Mouse (Mus musculus): Measurements from ENCODE around the gene Gm3095. TPM values are rescaled to one million over a fixed set of nuclear protein-coding genes. Genes with fewer than 3 reads are reported as not detected.
"Not testable (repeated sequence)": the region's sequence is repeated elsewhere in the genome, so short reads cannot be mapped to it uniquely, and the experiment has no call there.

Gene Gm3095
- 1.5 and 1.6 TPM in 2 replicates for polyA plus RNA-seq (2015; fragmentation: Nextera tagmentation; extraction: Ambion mirVana)

DNA sequence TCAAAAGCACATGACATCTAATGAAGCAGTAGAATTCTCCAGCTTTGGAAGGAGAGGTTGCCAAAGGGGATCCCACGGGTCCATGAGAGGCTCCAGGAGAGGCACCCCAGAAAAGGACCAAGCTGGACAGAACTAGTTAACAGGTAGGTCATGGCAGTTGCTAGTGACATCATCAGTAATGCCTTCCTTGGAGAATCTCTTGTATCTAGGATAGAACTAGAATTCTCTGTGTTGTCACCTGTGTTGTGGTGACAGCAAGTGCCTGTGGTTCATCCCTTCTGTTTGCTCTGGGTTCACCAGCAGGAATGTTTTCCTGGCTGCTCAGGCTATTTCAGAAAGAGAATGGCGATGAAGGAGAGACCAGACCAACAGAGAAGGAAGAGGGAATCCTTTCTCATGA is at the start of gene Gm3095:
Gene Gm3095, plus strand, starts transcription at position 301 of the 400 bp plus-strand sequence.
- H3K4me3 ChIP-seq; H3K9ac ChIP-seq; H3K27me3 ChIP-seq; H3K4me2 ChIP-seq; H3K27ac ChIP-seq (replicated peaks); H3K9me3 ChIP-seq; H3K4me1 ChIP-seq (replicated peaks); H3K36me3 ChIP-seq; ATAC-seq (ENCODE audit: low read depth): not testable (repeated sequence)
- WGBS: no CpG with 5 or more reads among the region's 2 CpGs

DNA sequence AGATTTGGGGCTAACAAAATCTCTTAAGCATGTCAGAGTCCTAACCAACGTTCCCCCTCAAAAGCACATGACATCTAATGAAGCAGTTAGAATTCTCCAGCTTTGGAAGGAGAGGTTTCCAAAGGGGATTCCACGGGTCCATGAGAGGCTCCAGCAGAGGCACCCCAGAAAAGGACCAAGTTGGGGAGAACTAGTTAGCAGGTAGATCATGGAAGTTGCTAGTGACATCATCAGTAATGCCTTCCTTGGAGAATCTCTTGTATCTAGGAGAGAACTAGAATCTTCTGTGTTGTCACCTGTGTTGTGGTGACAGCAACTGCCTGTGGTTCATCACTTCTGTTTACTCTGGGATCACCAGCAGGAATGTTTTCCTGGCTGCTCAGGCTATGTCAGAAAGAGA is 31.9 kb upstream of the Gm3095 start, which contains the start of gene Gm3029:
Gene Gm3029, plus strand, starts transcription at position 301 of the 400 bp plus-strand sequence.
- not testable (repeated sequence) for H3K4me3 ChIP-seq; H3K27me3 ChIP-seq; H3K9ac ChIP-seq; H3K4me2 ChIP-seq; H3K36me3 ChIP-seq; H3K4me1 ChIP-seq (replicated peaks); H3K9me3 ChIP-seq; ATAC-seq (ENCODE audit: low read depth); H3K27ac ChIP-seq (replicated peaks)
- 78% methylated on average over 1 of the region's 2 CpGs for WGBS

DNA sequence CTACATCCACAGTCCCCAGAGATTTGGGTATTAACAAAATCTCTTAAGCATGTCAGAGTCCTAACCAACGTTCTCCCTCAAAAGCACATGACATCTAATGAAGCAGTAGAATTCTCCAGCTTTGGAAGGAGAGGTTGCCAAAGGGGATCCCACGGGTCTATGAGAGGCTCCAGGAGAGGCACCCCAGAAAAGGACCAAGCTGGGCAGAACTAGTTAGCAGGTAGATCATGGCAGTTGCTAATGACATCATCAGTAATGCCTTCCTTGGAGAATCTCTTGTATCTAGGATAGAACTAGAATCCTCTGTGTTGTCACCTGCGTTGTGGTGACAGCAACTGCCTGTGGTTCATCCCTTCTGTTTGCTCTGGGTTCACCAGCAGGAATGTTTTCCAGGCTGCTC is 34.7 kb downstream of the Gm3095 start, which contains the start of gene Gm3099:
Gene Gm3099, plus strand, starts transcription at position 301 of the 400 bp plus-strand sequence.
- H3K27ac ChIP-seq (replicated peaks); H3K9ac ChIP-seq; H3K4me2 ChIP-seq; ATAC-seq (ENCODE audit: low read depth); H3K36me3 ChIP-seq; H3K4me1 ChIP-seq (replicated peaks); H3K27me3 ChIP-seq; H3K9me3 ChIP-seq; H3K4me3 ChIP-seq: not testable (repeated sequence)
- 57% methylated on average over 1 of the region's 3 CpGs for WGBS

Other genes starting within 250 kb of the Gm3095 start
- 3.0 and 3.2 TPM in 2 replicates for gene Gm3002, start 153.5 kb upstream of the Gm3095 start, polyA plus RNA-seq (2015; fragmentation: Nextera tagmentation; extraction: Ambion mirVana)
- 0.31 TPM in 1 of 2 replicates, not detected in the other for gene Gm3033, start 117.3 kb upstream of the Gm3095 start, polyA plus RNA-seq (2015; fragmentation: Nextera tagmentation; extraction: Ambion mirVana)
- gene Gm2916, start 79.4 kb upstream of the Gm3095 start, polyA plus RNA-seq (2015; fragmentation: Nextera tagmentation; extraction: Ambion mirVana): not detected in 2 replicates
- not detected in 2 replicates for gene Gm3029, start 31.8 kb upstream of the Gm3095 start, polyA plus RNA-seq (2015; fragmentation: Nextera tagmentation; extraction: Ambion mirVana)
- gene Gm3099, start 34.8 kb downstream of the Gm3095 start, polyA plus RNA-seq (2015; fragmentation: Nextera tagmentation; extraction: Ambion mirVana): not detected in 2 replicates
- gene Gm5796, start 60.4 kb downstream of the Gm3095 start, polyA plus RNA-seq (2015; fragmentation: Nextera tagmentation; extraction: Ambion mirVana): 1.6 and 2.4 TPM in 2 replicates
- not detected in 2 replicates for gene Gm3115, start 120.6 kb downstream of the Gm3095 start, polyA plus RNA-seq (2015; fragmentation: Nextera tagmentation; extraction: Ambion mirVana)
- 2.4 and 3.0 TPM in 2 replicates for gene Gm8108, start 147.0 kb downstream of the Gm3095 start, polyA plus RNA-seq (2015; fragmentation: Nextera tagmentation; extraction: Ambion mirVana)
- not detected in 2 replicates for gene Gm3127, start 201.5 kb downstream of the Gm3095 start, polyA plus RNA-seq (2015; fragmentation: Nextera tagmentation; extraction: Ambion mirVana)
- 4.4 and 4.9 TPM in 2 replicates for gene Gm2974, start 219.0 kb downstream of the Gm3095 start, polyA plus RNA-seq (2015; fragmentation: Nextera tagmentation; extraction: Ambion mirVana)

Measured in neural tube, embryonic 13.5 days (tissue).